Mouse (Mus musculus): ENCODE measurements around the gene Chst13. TPM values are rescaled to one million over a fixed set of nuclear protein-coding genes. Genes with fewer than 3 reads are reported as not detected.

The Chst13 gene
- polyA plus RNA-seq, 1 experiment, result 0.45 TPM

GRCm38 (mm10) chr6:90324026-90324425 is 959 bp downstream of the Chst13 start:
- 73% methylated on average over 3 of the region's 3 CpGs for WGBS
- no peak for DNase-seq (ENCODE audit: low read depth, low spot score)

GRCm38 (mm10) chr6:90321811-90322210 is 3.2 kb downstream of the Chst13 start:
- WGBS, result 49% methylated on average over 4 of the region's 4 CpGs
- no peak for DNase-seq (ENCODE audit: low read depth, low spot score)

GRCm38 (mm10) chr6:90320429-90320828 is 4.6 kb downstream of the Chst13 start:
- DNase-seq (ENCODE audit: low read depth, low spot score), result no peak
- WGBS, result 48% methylated on average over 5 of the region's 5 CpGs

GRCm38 (mm10) chr6:90319475-90320191 is 5.4 kb downstream of the Chst13 start:
- DNase-seq (ENCODE audit: low read depth, low spot score), result no peak
- WGBS, result 67% methylated on average over 7 of the region's 7 CpGs

- 96% methylated on average over 2 of the region's 2 CpGs for WGBS
- DNase-seq (ENCODE audit: low read depth, low spot score), result no peak
Observed at GRCm38 (mm10) chr6:90319019-90319418, 6.0 kb downstream of the Chst13 start.

GRCm38 (mm10) chr6:90317510-90318258 is 7.3 kb downstream of the Chst13 start:
- DNase-seq (ENCODE audit: low read depth, low spot score), result no peak
- 80% methylated on average over 2 of the region's 2 CpGs for WGBS

- WGBS, result 84% methylated on average over 5 of the region's 5 CpGs
- no peak for DNase-seq (ENCODE audit: low read depth, low spot score)
Observed at GRCm38 (mm10) chr6:90315961-90316360, 9.0 kb downstream of the Chst13 start.

- 88% methylated on average over 87 of the region's 87 CpGs for WGBS
- no peak for DNase-seq (ENCODE audit: low read depth, low spot score)
Observed at GRCm38 (mm10) chr6:90308839-90309778, 15.9 kb downstream of the Chst13 start.

- no peak for DNase-seq (ENCODE audit: low read depth, low spot score)
- WGBS, result 75% methylated on average over 6 of the region's 6 CpGs
Observed at GRCm38 (mm10) chr6:90306315-90306975, 18.5 kb downstream of the Chst13 start.

- DNase-seq (ENCODE audit: low read depth, low spot score), result no peak
- WGBS, result 94% methylated on average over 1 of the region's 1 CpGs
Observed at GRCm38 (mm10) chr6:90300919-90301318, 24.1 kb downstream of the Chst13 start, which contains the start of gene BC048671. TSS of gene BC048671 (plus strand) at chr6:90301219.

GRCm38 (mm10) chr6:90288265-90288664 is 36.7 kb downstream of the Chst13 start:
- 57% methylated on average over 12 of the region's 12 CpGs for WGBS
- no peak for DNase-seq (ENCODE audit: low read depth, low spot score)

Other genes starting within 250 kb of the Chst13 start
- gene Vmn1r49, start 246.7 kb downstream of the Chst13 start, polyA plus RNA-seq (2012; rRNA removed), result not detected in 2 replicates
- not detected in 2 replicates for gene Vmn1r50, start 223.8 kb downstream of the Chst13 start, polyA plus RNA-seq (2012; rRNA removed)
- not detected in 2 replicates for gene Vmn1r51, start 202.6 kb downstream of the Chst13 start, polyA plus RNA-seq (2012; rRNA removed)
- not detected in 2 replicates for gene Vmn1r52, start 150.4 kb downstream of the Chst13 start, polyA plus RNA-seq (2012; rRNA removed)
- not detected in 2 replicates for gene V1ra8, start 122.4 kb downstream of the Chst13 start, polyA plus RNA-seq (2012; rRNA removed)
- 0.14 TPM in 1 of 2 replicates, not detected in the other for gene Vmn1r53, start 100.7 kb downstream of the Chst13 start, polyA plus RNA-seq (2012; rRNA removed)
- not detected in 2 replicates for gene Vmn1r54, start 78.9 kb downstream of the Chst13 start, polyA plus RNA-seq (2012; rRNA removed)
- not detected in 2 replicates for gene BC048671, start 24.0 kb downstream of the Chst13 start, polyA plus RNA-seq (2012; rRNA removed)
- gene Uroc1, start 8.1 kb upstream of the Chst13 start, polyA plus RNA-seq (2012; rRNA removed), result 0.03 TPM in 1 of 2 replicates, not detected in the other
- 9.3 and 13.1 TPM in 2 replicates for gene Zxdc, start 44.3 kb upstream of the Chst13 start, polyA plus RNA-seq (2012; rRNA removed)
- gene Cfap100, start 103.6 kb upstream of the Chst13 start, polyA plus RNA-seq (2012; rRNA removed), result 0.08 and 0.30 TPM in 2 replicates
- gene Klf15, start 137.4 kb upstream of the Chst13 start, polyA plus RNA-seq (2012; rRNA removed), result 5.4 and 7.6 TPM in 2 replicates
- 70.1 and 86.7 TPM in 2 replicates for gene Aldh1l1, start 161.2 kb upstream of the Chst13 start, polyA plus RNA-seq (2012; rRNA removed)